Mouse (Mus musculus) splenic B cell, adult 2 months (primary cell): ENCODE results near the gene Rnf114.

Source experiments
- DNase-seq: peaks from one replicate; pipeline ENCODE4 v3.0.0-alpha.2; 2011; ENCODE audit warnings: low read depth, low spot score
- H3K27me3 ChIP-seq: 2 replicates; pipeline ENCODE4 v1.6.1; 2012; ENCODE audit warnings: mild to moderate bottlenecking, low read length, moderate library complexity, mixed read lengths; ENCODE audit not compliant: control insufficient read depth, poor library complexity, insufficient read depth, severe bottlenecking
- H3K36me3 ChIP-seq: 2 replicates; pipeline ENCODE4 v1.6.1; 2012; ENCODE audit warnings: mild to moderate bottlenecking, low read length, moderate library complexity, mixed read lengths; ENCODE audit not compliant: control insufficient read depth, poor library complexity, insufficient read depth, severe bottlenecking

Gene Rnf114

GRCm38 (mm10) chr2:167491757-167492708 is at the start of gene Rnf114:
Rnf114 (plus strand) TSS chr2:167492645.
- H3K27me3 ChIP-seq, result no peaks in the 10 kb centered on the region
- DNase-seq, result peak; percentile 43
- no peaks in the 10 kb centered on the region for H3K36me3 ChIP-seq

GRCm38 (mm10) chr2:167443411-167444193 is 48.8 kb upstream of the Rnf114 start:
- H3K36me3 ChIP-seq, result peaks cover 17% of the 10 kb centered on the region
- DNase-seq, result no peak
- no peaks in the 10 kb centered on the region for H3K27me3 ChIP-seq

- no peak for DNase-seq
- no peaks in the 10 kb centered on the region for H3K27me3 ChIP-seq
- H3K36me3 ChIP-seq, result peaks cover 19% of the 10 kb centered on the region
Observed at GRCm38 (mm10) chr2:167445911-167446780, 46.3 kb upstream of the Rnf114 start.

- no peaks in the 10 kb centered on the region for H3K27me3 ChIP-seq
- DNase-seq, result no peak
- peaks cover 22% of the 10 kb centered on the region for H3K36me3 ChIP-seq
Observed at GRCm38 (mm10) chr2:167447207-167447606, 45.2 kb upstream of the Rnf114 start.

GRCm38 (mm10) chr2:167447629-167448028 is 44.8 kb upstream of the Rnf114 start:
- Histone ChIP-seq H3K36me3 (peaks cover 22% of the 10 kb centered on the region), H3K27me3 (no peaks in the 10 kb centered on the region)
- DNase-seq, result no peak

- DNase-seq, result no peak
- Histone ChIP-seq H3K27me3 (no peaks in the 10 kb centered on the region), H3K36me3 (peaks cover 21% of the 10 kb centered on the region)
Observed at GRCm38 (mm10) chr2:167449331-167450275, 42.8 kb upstream of the Rnf114 start.

GRCm38 (mm10) chr2:167450647-167451046 is 41.8 kb upstream of the Rnf114 start:
- DNase-seq, result no peak
- peaks cover 20% of the 10 kb centered on the region for H3K36me3 ChIP-seq
- H3K27me3 ChIP-seq, result no peaks in the 10 kb centered on the region

- no peaks in the 10 kb centered on the region for H3K27me3 ChIP-seq
- H3K36me3 ChIP-seq, result peaks cover 12% of the 10 kb centered on the region
- no peak for DNase-seq
Observed at GRCm38 (mm10) chr2:167453814-167454213, 38.6 kb upstream of the Rnf114 start.

- Histone ChIP-seq H3K36me3 (peaks cover 14% of the 10 kb centered on the region), H3K27me3 (no peaks in the 10 kb centered on the region)
- no peak for DNase-seq
Observed at GRCm38 (mm10) chr2:167456361-167457020, 36.0 kb upstream of the Rnf114 start.

- Histone ChIP-seq H3K36me3 (peaks cover 11% of the 10 kb centered on the region), H3K27me3 (no peaks in the 10 kb centered on the region)
- no peak for DNase-seq
Observed at GRCm38 (mm10) chr2:167457213-167457612, 35.2 kb upstream of the Rnf114 start.

- no peaks in the 10 kb centered on the region for H3K27me3 ChIP-seq
- H3K36me3 ChIP-seq, result peaks cover 11% of the 10 kb centered on the region
- DNase-seq, result no peak
Observed at GRCm38 (mm10) chr2:167458548-167458947, 33.9 kb upstream of the Rnf114 start.

GRCm38 (mm10) chr2:167459071-167459865 is 33.2 kb upstream of the Rnf114 start:
- no peak for DNase-seq
- H3K27me3 ChIP-seq, result no peaks in the 10 kb centered on the region
- peaks cover 8% of the 10 kb centered on the region; the same call in 1 of the 2 replicates for H3K36me3 ChIP-seq
